Mouse (Mus musculus): Measurements from ENCODE around the gene Necab3. TPM values are rescaled to one million over a fixed set of nuclear protein-coding genes. Genes with fewer than 3 reads are reported as not detected.

The Necab3 gene
- polyA plus RNA-seq, 1 experiment from 2014 or later = 25.7 TPM

Other genes with a start within 250 kb of the Necab3 start
- 13.4 and 15.9 TPM in 2 replicates for gene Cdk5rap1, start 185.9 kb downstream of the Necab3 start, polyA plus RNA-seq (2015; fragmentation: Nextera tagmentation; extraction: Ambion mirVana)
- 14.0 and 15.1 TPM in 2 replicates for gene Snta1, start 150.8 kb downstream of the Necab3 start, polyA plus RNA-seq (2015; fragmentation: Nextera tagmentation; extraction: Ambion mirVana)
- gene Cbfa2t2, start 122.4 kb downstream of the Necab3 start, polyA plus RNA-seq (2015; fragmentation: Nextera tagmentation; extraction: Ambion mirVana) = 39.8 and 50.9 TPM in 2 replicates
- 2.4 and 2.5 TPM in 2 replicates for gene 1700003F12Rik, start 11.8 kb downstream of the Necab3 start, polyA plus RNA-seq (2015; fragmentation: Nextera tagmentation; extraction: Ambion mirVana)
- gene Actl10, start 7.1 kb downstream of the Necab3 start, polyA plus RNA-seq (2015; fragmentation: Nextera tagmentation; extraction: Ambion mirVana) = 0.47 and 0.50 TPM in 2 replicates
- gene E2f1, start 11.0 kb upstream of the Necab3 start, polyA plus RNA-seq (2015; fragmentation: Nextera tagmentation; extraction: Ambion mirVana) = 5.0 and 8.0 TPM in 2 replicates
- gene Pxmp4, start 44.8 kb upstream of the Necab3 start, polyA plus RNA-seq (2015; fragmentation: Nextera tagmentation; extraction: Ambion mirVana) = 18.7 and 20.6 TPM in 2 replicates
- gene Zfp341, start 54.4 kb upstream of the Necab3 start, polyA plus RNA-seq (2015; fragmentation: Nextera tagmentation; extraction: Ambion mirVana) = 2.0 and 2.3 TPM in 2 replicates
- 0.35 and 0.82 TPM in 2 replicates for gene 4930519P11Rik, start 54.5 kb upstream of the Necab3 start, polyA plus RNA-seq (2015; fragmentation: Nextera tagmentation; extraction: Ambion mirVana)
- gene Chmp4b, start 92.8 kb upstream of the Necab3 start, polyA plus RNA-seq (2015; fragmentation: Nextera tagmentation; extraction: Ambion mirVana) = 23.0 and 32.2 TPM in 2 replicates
- gene Gm14214, start 211.1 kb upstream of the Necab3 start, polyA plus RNA-seq (2015; fragmentation: Nextera tagmentation; extraction: Ambion mirVana) = not detected in 2 replicates
- 22.8 and 23.4 TPM in 2 replicates for gene Raly, start 232.2 kb upstream of the Necab3 start, polyA plus RNA-seq (2015; fragmentation: Nextera tagmentation; extraction: Ambion mirVana)
- gene a, start 232.5 kb upstream of the Necab3 start, polyA plus RNA-seq (2015; fragmentation: Nextera tagmentation; extraction: Ambion mirVana) = 1.0 and 1.1 TPM in 2 replicates